Mouse (Mus musculus) hindbrain, embryonic 11.5 days (tissue): ENCODE results near the gene Tacc2. TPM values are rescaled to one million over a fixed set of nuclear protein-coding genes. Genes with fewer than 3 reads are reported as not detected.
A peak's percentile ranks its signal among the peaks of the same experiment; 100 is the strongest.

Experiments used
- ATAC-seq: fragments of 200-750 bp; cut with Nextera tagmentation; 2 replicates; pipeline ENCODE4 v1.8.0; 2017; ENCODE audit warnings: mild to moderate bottlenecking, moderate TSS enrichment, moderate library complexity; ENCODE audit not compliant: low FRiP score
- DNase-seq: peaks from one replicate; pipeline ENCODE4 v3.0.0-alpha.2; 2015; ENCODE audit warnings: low spot score
- H3K27ac ChIP-seq: fragments of 300-500 bp; sonication (generic); 2 replicates; pipeline ENCODE4 v1.5.1; 2014; ENCODE audit warnings: mild to moderate bottlenecking, low read depth, low read length
- H3K27me3 ChIP-seq: fragments of 300-500 bp; sonication (generic); 2 replicates; pipeline ENCODE4 v1.6.1; 2014; ENCODE audit warnings: mild to moderate bottlenecking, low read length, moderate library complexity, mixed read lengths; ENCODE audit not compliant: control insufficient read depth, insufficient read depth
- H3K36me3 ChIP-seq: fragments of 300-500 bp; sonication (generic); 2 replicates; pipeline ENCODE4 v1.6.1; 2014; ENCODE audit warnings: mild to moderate bottlenecking, low read length, moderate library complexity, mixed read lengths; ENCODE audit not compliant: control insufficient read depth, insufficient read depth
- H3K4me1 ChIP-seq: fragments of 300-500 bp; sonication (generic); replicated peaks from 2 replicates; pipeline ENCODE4 v1.6.1; 2014; ENCODE audit warnings: low read length, mixed read lengths; ENCODE audit not compliant: control insufficient read depth, insufficient read depth
- H3K4me2 ChIP-seq: fragments of 300-500 bp; sonication (generic); replicated peaks from 2 replicates; pipeline ENCODE4 v1.6.1; 2014; ENCODE audit warnings: mild to moderate bottlenecking, low read depth, low read length
- H3K4me3 ChIP-seq: fragments of 300-500 bp; sonication (generic); 2 replicates; pipeline ENCODE4 v1.5.1; 2014; ENCODE audit warnings: low read depth, low read length
- H3K9ac ChIP-seq: fragments of 300-500 bp; sonication (generic); 2 replicates; pipeline ENCODE4 v1.6.1; 2014; ENCODE audit warnings: low read depth, low read length
- H3K9me3 ChIP-seq: fragments of 300-500 bp; sonication (generic); 2 replicates; pipeline ENCODE4 v1.6.1; 2016; ENCODE audit warnings: low read length; ENCODE audit not compliant: control insufficient read depth
- WGBS: fragments of 180-500 bp; shearing (Covaris S2); extraction: QIAGEN DNeasy Blood & Tissue Kit; methylation state at CpG from one replicate; pipeline ENCODE4 v1.1.7; 2014; 5-methylcytosine and 5-hydroxymethylcytosine counted together
- polyA plus RNA-seq: library from polyadenylated mRNA; unstranded; fragments of >200 nt; fragmentation: Nextera tagmentation; extraction: Ambion mirVana; gene quantifications from 2 replicates; pipeline ENCODE4 v1.2.1, GENCODE M21; 2014

Tacc2 gene
- polyA plus RNA-seq, 1 experiment from 2014 or later, result 46.8 TPM

DNA sequence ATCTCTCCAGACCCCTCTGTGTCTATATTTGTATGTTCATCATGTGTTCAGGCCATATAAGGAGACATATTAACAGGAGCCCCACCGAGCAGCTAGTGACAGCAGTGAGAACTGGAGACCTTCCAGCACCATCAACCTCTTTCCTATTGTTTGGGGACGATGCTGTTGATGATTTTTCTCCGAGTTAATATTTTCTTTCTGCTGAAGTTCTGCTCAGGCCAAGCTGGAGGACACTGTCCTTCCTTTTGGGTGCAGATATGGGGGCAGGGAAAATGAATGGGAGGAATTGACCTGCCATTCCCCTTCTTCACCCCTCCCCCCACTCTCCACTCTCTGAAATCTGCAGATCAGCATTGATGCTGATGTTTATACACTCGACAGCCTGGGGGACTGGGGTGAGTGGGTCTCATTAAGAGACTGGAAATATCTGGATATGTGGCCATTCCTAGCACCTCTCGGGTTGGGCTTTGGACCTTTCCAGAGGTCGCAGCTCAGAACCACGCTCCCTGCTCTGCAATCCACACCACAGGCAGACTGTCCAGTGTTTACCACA lies 91.6 kb downstream of the Tacc2 start:
- Histone ChIP-seq H3K4me3 (no peak overlapping the region), H3K4me2 (no peak overlapping the region), H3K4me1 (peaks cover 3% of the 10 kb centered on the region), H3K36me3 (no peaks in the 10 kb centered on the region), H3K9me3 (no peaks in the 10 kb centered on the region), H3K27me3 (no peaks in the 10 kb centered on the region), H3K9ac (no peak overlapping the region), H3K27ac (peak overlapping the region; percentile 84)
- no peak for DNase-seq
- 0 out of 2 replicates have a peak, but pooled peaks have one; percentile 17 for ATAC-seq
- 69% methylated on average over 7 of the region's 7 CpGs for WGBS

DNA sequence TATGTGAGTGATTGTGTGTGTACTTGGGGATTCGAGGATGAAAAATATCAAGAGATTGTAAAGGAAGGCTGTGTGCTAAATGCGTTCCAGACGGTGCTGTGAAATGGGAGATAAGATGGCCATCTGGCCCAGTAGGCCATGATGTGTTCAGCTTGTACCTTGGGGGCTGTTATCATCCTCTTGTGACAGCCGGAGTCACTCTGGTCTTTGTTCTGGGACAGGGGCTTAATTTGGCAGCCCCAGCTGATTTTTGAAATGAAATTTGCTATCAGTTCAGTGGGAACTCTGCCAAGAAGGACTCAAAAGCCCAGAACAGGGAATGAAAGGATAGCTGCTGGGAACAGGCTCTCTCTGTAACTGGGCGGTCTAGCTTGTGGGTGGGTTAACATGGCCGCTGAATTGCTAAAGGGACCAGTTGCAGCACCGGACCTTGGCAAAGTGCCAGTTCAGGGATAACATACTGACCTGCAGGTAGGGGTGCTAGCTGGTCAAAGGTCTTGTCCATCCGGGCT lies 92.2 kb downstream of the Tacc2 start:
- peaks cover 3% of the 10 kb centered on the region for H3K4me1 ChIP-seq
- DNase-seq, result no peak
- no peak overlapping the region for H3K4me2 ChIP-seq
- H3K27me3 ChIP-seq, result no peaks in the 10 kb centered on the region
- H3K9ac ChIP-seq, result no peak overlapping the region
- no peaks in the 10 kb centered on the region for H3K9me3 ChIP-seq
- peak overlapping the region; percentile 84 for H3K27ac ChIP-seq
- ATAC-seq, result peak; percentile 43
- 57% methylated on average over 8 of the region's 8 CpGs for WGBS
- no peaks in the 10 kb centered on the region for H3K36me3 ChIP-seq
- no peak overlapping the region for H3K4me3 ChIP-seq

DNA sequence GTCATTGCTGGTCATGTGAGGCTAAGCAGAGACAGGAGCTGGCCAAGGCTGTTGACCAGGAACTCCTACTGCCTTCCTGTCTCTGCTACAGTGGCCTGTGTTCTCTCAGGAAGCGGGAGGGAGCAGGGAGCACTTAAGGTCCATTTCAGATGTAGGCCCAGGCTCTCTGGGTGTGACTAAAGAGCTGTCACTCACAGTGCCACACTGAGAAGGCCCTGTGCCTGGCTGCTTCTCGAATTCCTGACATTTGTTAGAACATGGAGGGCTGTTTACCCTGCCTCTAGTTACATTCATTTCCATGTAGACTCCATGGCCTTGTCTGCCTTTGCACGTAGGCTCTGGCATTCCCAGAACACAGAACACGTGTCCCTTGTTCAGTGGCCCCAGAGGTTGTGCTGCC lies 93.1 kb downstream of the Tacc2 start:
- H3K9ac ChIP-seq, result no peak overlapping the region
- H3K4me1 ChIP-seq, result peaks cover 3% of the 10 kb centered on the region
- 68% methylated on average over 4 of the region's 4 CpGs for WGBS
- no peaks in the 10 kb centered on the region for H3K27me3 ChIP-seq
- no peaks in the 10 kb centered on the region for H3K36me3 ChIP-seq
- peak overlapping the region; percentile 70; the same call in 1 of the 2 replicates for H3K27ac ChIP-seq
- no peaks in the 10 kb centered on the region for H3K9me3 ChIP-seq
- DNase-seq (no peak), ATAC-seq (no peak)
- H3K4me3 ChIP-seq, result no peak overlapping the region
- H3K4me2 ChIP-seq, result no peak overlapping the region

DNA sequence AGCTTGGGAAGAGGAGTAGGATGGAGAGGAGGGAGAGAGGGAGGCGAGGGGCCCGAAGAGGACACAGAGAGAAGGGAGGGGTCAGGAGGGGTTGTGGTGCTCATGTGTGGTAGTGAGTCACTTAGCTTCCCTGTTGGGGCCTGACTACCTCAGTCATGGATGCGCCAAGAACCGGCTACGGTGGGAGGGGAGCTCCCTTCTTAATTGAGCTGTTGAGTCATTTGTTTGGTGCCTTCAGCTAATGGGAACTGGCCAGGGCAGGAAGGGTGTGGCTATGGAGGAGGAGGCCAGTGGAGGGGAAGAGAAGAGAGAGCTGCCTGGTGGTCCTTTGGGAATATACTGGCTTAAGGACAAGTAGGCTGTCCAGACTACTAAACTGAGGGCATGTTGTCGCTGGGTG lies 94.1 kb downstream of the Tacc2 start:
- no peak overlapping the region for H3K27ac ChIP-seq
- H3K4me2 ChIP-seq, result no peak overlapping the region
- no peaks in the 10 kb centered on the region for H3K9me3 ChIP-seq
- H3K9ac ChIP-seq, result no peak overlapping the region
- H3K4me1 ChIP-seq, result peaks cover 3% of the 10 kb centered on the region
- DNase-seq (no peak), ATAC-seq (0 out of 2 replicates have a peak, but pooled peaks have one; percentile 21)
- 66% methylated on average over 6 of the region's 6 CpGs for WGBS
- no peak overlapping the region for H3K4me3 ChIP-seq
- no peaks in the 10 kb centered on the region for H3K27me3 ChIP-seq
- H3K36me3 ChIP-seq, result no peaks in the 10 kb centered on the region

DNA sequence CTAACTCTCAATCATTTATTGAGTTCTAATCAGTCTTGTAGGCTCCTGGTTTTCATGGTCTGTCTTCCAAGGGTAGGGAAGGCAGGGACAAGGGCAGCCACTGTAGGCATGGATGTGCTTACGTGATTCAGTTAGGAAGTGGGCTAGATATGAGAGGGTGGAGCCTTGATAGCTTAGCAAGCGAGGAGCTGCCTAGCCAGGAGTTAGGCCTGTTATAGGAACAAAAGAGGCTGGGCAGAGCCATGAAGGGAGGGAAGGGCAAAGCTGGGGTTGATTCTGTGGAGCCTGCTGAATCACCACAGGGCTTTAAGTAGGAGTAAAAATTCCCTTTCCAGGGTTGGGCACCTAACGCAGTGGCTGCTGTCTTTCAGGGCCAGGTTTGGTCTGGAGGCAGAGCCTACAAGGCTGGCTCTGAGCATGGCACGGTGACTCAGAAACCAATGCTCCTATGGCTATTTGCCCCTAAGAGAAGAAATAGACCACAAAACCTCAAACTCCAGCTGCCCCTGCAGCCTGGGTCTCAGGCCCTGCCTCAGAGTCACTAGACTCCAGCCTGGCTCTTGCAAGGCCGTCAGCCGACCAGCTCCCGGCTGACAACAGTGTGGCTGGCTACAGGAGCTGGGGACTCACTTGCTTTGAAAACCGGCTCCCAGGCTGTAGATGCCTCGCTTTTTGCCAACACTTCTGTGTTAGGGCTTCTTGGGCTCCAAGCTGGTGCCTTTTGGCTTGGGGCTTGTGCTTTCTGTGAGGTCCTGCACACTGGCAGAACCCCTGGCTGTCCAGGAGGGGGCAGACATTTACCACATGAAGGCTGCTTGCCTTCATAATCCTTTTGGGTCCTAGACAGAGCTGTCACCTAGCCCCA lies 96.2 kb downstream of the Tacc2 start:
- H3K27ac ChIP-seq, result no peak overlapping the region
- H3K4me1 ChIP-seq, result peaks cover 3% of the 10 kb centered on the region
- H3K9ac ChIP-seq, result no peak overlapping the region
- ATAC-seq (peak; percentile 36; the same call in 1 of the 2 replicates), DNase-seq (peak; percentile 70)
- WGBS, result 81% methylated on average over 9 of the region's 9 CpGs
- H3K27me3 ChIP-seq, result no peaks in the 10 kb centered on the region
- H3K4me2 ChIP-seq, result no peak overlapping the region
- H3K9me3 ChIP-seq, result no peaks in the 10 kb centered on the region
- no peaks in the 10 kb centered on the region for H3K36me3 ChIP-seq
- no peak overlapping the region for H3K4me3 ChIP-seq

DNA sequence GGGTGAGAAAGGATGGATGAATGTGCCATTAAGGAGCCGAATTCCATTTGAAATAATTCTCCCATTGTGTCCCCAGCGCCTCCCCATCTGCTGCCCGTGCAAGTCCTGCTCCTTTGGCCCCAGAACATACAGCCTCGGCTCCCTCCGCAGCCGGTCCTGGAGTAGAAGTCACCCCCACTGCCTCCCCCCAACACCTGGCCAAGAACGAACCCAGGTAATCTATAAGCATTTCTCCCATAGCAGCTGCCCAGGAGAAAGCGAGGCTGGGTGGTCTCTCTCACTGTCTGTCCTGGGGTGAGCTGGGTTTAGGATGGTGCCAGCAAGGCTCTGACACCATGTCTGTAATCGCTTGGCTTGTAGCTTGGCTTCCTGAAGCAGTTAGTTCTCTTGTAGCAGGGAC lies 97.3 kb downstream of the Tacc2 start:
- H3K9ac ChIP-seq, result no peak overlapping the region
- H3K4me3 ChIP-seq, result no peak overlapping the region
- DNase-seq (no peak), ATAC-seq (no peak)
- H3K27me3 ChIP-seq, result no peaks in the 10 kb centered on the region
- H3K36me3 ChIP-seq, result no peaks in the 10 kb centered on the region
- no peaks in the 10 kb centered on the region; the same call in 1 of the 2 replicates for H3K4me1 ChIP-seq
- no peak overlapping the region for H3K4me2 ChIP-seq
- no peaks in the 10 kb centered on the region for H3K9me3 ChIP-seq
- H3K27ac ChIP-seq, result no peak overlapping the region
- 70% methylated on average over 9 of the region's 9 CpGs for WGBS

DNA sequence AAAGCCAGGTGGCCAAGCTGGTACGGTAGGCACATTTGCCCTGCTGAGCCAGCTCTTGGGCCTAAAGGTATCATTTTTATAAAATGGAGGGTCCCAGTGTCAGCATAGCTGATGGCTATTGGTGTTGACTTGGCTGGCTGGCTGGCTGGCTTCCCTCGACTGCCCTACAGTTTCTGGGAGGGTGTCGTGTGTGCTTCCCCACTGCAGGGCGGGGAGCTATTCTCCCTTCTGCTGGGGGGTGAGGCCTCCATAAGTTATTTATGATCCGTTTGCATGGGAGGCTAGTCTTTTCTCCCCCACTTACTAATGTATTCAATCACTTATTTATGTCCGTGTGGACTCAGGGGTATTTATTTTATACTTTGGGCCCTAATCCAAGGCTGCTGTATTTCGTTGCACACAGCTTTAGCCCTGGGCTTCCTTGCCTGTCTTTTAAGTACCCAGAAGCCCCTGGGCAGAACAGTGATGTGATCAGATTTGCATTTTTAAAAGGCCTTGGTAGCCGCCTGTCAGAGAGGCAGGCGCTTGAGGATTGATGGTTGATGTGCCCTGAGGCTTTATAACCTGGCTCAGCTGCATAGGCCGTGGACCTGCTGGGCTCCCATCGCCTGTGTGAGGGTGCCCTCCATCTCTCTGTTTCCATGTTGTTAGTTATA lies 99.8 kb downstream of the Tacc2 start:
- H3K9ac ChIP-seq, result no peak overlapping the region
- peak; percentile 42 for DNase-seq
- H3K27ac ChIP-seq, result peak overlapping the region; percentile 75; the same call in 1 of the 2 replicates

DNA sequence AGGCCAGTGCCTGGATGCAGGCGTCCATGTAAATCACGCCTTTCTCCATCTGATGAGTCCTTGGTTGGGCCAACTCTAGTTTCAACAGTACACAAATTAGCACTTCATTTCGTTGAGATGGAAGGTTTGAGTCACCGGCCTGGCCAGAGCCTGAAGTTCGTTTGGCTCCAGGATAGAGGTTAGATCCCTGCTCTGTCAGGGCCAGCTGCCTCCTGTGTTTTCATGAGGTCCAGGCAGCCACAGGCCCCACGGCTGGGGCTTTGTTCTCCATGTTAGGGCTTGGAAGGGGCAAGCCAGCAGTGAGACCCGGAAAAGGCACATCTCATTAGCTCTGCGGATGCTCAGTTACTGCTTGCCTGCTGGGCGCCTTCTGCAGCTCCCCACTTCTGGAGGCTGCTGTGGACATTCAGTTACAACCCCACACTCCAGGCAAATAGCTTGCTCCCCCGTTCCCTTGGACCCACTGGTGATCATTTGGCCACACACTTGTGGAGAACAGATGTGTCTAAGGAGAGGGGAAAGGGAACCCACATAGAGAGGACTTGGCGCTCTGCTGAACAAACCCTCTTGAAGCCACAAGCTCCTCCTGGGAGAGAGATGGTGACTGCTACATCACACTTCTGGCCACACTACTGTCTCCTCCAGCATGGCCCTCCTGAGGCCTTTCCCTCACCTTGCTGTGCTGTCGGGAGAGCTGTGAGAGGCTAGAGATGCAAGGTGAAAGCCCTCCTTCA lies 100.5 kb downstream of the Tacc2 start:
- Histone ChIP-seq H3K27ac (peak overlapping the region; percentile 75), H3K4me1 (no peaks in the 10 kb centered on the region), H3K4me2 (no peak overlapping the region), H3K4me3 (no peak overlapping the region), H3K9me3 (no peaks in the 10 kb centered on the region), H3K27me3 (no peaks in the 10 kb centered on the region), H3K9ac (no peak overlapping the region), H3K36me3 (no peaks in the 10 kb centered on the region)
- DNase-seq (no peak), ATAC-seq (no peak)
- 77% methylated on average over 12 of the region's 12 CpGs for WGBS

More for the DNA sequence above, 99.8 kb downstream of the Tacc2 start:
- H3K4me3 ChIP-seq, result no peak overlapping the region
- H3K36me3 ChIP-seq, result no peaks in the 10 kb centered on the region
- H3K4me1 ChIP-seq, result no peaks in the 10 kb centered on the region
- peak; percentile 63 for ATAC-seq
- no peak overlapping the region for H3K4me2 ChIP-seq
- no peaks in the 10 kb centered on the region for H3K27me3 ChIP-seq
- no peaks in the 10 kb centered on the region for H3K9me3 ChIP-seq
- 65% methylated on average over 11 of the region's 11 CpGs for whole genome bisulfite sequencing
